Mouse (Mus musculus) heart, embryonic 14.5 days (tissue): ENCODE measurements at regions not wholly inside any gene's neighbourhood (a gene's known extent, or its start where the extent isn't known, plus 50 kb on each side); places are given as distances from the start of the nearest gene placed in this dataset.

Experiments used
- ATAC-seq: fragments of 200-750 bp; cut with Nextera tagmentation; 2 replicates; pipeline ENCODE4 v1.8.0; 2017; ENCODE audit warnings: low read depth, moderate TSS enrichment; ENCODE audit not compliant: insufficient number of reproducible peaks, insufficient read depth, low FRiP score
- H3K27ac ChIP-seq, 2 experiments: fragments of 200-500 bp in 1 of 2; fragments of 300-500 bp in 1 of 2; sonication (generic) in 1 of 2; replicated peaks in 1 of 2; 2 replicates each; pipeline ENCODE4 v1.5.1; 2012 to 2014; ENCODE audit warnings: low read depth in 2 of 2, low read length in 2 of 2, control low read depth in 1 of 2, mild to moderate bottlenecking in 1 of 2, mixed read lengths in 1 of 2; ENCODE audit not compliant: control insufficient read depth in 1 of 2, insufficient read depth in 1 of 2
- H3K27me3 ChIP-seq: fragments of 300-500 bp; sonication (generic); 2 replicates; pipeline ENCODE4 v1.6.1; 2014; ENCODE audit warnings: mild to moderate bottlenecking, low read length, control low read depth; ENCODE audit not compliant: control insufficient read depth, insufficient read depth
- H3K36me3 ChIP-seq: fragments of 300-500 bp; sonication (generic); 2 replicates; pipeline ENCODE4 v1.6.1; 2014; ENCODE audit warnings: mild to moderate bottlenecking, control low read depth, low read length, mixed read lengths; ENCODE audit not compliant: control insufficient read depth, insufficient read depth
- H3K4me1 ChIP-seq, 2 experiments: fragments of 200-500 bp in 1 of 2; fragments of 300-500 bp in 1 of 2; sonication (generic) in 1 of 2; 2 replicates each; pipeline ENCODE4 v1.6.1; 2012 to 2014; ENCODE audit warnings: low read length in 2 of 2, control low read depth in 1 of 2, mixed read lengths in 1 of 2; ENCODE audit not compliant: control insufficient read depth in 2 of 2, insufficient read depth in 2 of 2
- H3K4me2 ChIP-seq: fragments of 300-500 bp; sonication (generic); 2 replicates; pipeline ENCODE4 v1.6.1; 2014; ENCODE audit warnings: mild to moderate bottlenecking, low read length
- H3K4me3 ChIP-seq, 2 experiments: fragments of 200-500 bp in 1 of 2; fragments of 300-500 bp in 1 of 2; sonication (generic) in 1 of 2; 2 replicates each; pipeline ENCODE4 v1.5.1; 2012 to 2014; ENCODE audit warnings: low read length in 2 of 2, mild to moderate bottlenecking in 2 of 2, control low read depth in 1 of 2, low read depth in 1 of 2, moderate library complexity in 1 of 2; ENCODE audit not compliant: control insufficient read depth in 1 of 2, insufficient read depth in 1 of 2
- H3K9ac ChIP-seq: fragments of 300-500 bp; sonication (generic); 2 replicates; pipeline ENCODE4 v1.6.1; 2014; ENCODE audit warnings: mild to moderate bottlenecking, low read length
- H3K9me3 ChIP-seq: fragments of 300-500 bp; sonication (generic); 2 replicates; pipeline ENCODE4 v1.6.1; 2016; ENCODE audit warnings: low read length, control low read depth; ENCODE audit not compliant: control insufficient read depth
- WGBS: fragments of 180-500 bp; shearing (Covaris S2); extraction: QIAGEN DNeasy Blood & Tissue Kit; methylation state at CpG from one replicate; pipeline ENCODE4 v1.1.7; 2014; 5-methylcytosine and 5-hydroxymethylcytosine counted together

GRCm38 (mm10) chr12:9912333-9912732 lies 342.4 kb downstream of the Osr1 start:
- H3K27ac ChIP-seq: no peak overlapping the region
- H3K9ac ChIP-seq: no peak overlapping the region
- ATAC-seq: no peak
- H3K4me3 ChIP-seq: no peak overlapping the region
- no peaks in the 10 kb centered on the region for H3K4me1 ChIP-seq
- no peaks in the 10 kb centered on the region for H3K36me3 ChIP-seq
- H3K9me3 ChIP-seq: no peaks in the 10 kb centered on the region
- H3K27me3 ChIP-seq: no peaks in the 10 kb centered on the region
- no peak overlapping the region for H3K4me2 ChIP-seq

DNA sequence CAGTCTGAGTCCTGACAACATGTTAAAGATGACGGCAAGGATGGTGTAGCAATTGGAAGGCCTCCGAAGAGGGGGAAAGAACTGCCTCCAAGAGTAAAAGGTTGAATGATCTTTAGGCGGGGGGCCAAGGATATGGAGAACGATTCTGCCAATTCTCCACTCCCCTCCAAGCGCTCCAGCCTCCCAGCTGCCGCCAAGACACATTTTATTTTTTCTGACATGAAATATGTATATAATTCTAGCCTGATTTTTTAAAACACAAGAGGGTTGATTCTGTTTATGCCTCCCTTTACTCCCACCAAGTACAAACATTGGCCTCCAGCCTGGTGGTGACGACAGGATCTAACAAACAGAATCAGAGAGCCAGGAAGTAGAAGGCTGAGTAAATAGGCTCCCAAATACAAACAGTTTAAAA lies 345.8 kb downstream of the Osr1 start:
- Histone ChIP-seq H3K36me3 (no peaks in the 10 kb centered on the region), H3K9ac (no peak overlapping the region), H3K27ac (no peak overlapping the region; a peak in 1 of 4 replicates), H3K9me3 (no peaks in the 10 kb centered on the region), H3K4me3 (no peak overlapping the region), H3K4me1 (no peaks in the 10 kb centered on the region), H3K27me3 (no peaks in the 10 kb centered on the region), H3K4me2 (no peak overlapping the region)
- no peak for ATAC-seq
- 73% methylated on average over 7 of the region's 7 CpGs for WGBS

DNA sequence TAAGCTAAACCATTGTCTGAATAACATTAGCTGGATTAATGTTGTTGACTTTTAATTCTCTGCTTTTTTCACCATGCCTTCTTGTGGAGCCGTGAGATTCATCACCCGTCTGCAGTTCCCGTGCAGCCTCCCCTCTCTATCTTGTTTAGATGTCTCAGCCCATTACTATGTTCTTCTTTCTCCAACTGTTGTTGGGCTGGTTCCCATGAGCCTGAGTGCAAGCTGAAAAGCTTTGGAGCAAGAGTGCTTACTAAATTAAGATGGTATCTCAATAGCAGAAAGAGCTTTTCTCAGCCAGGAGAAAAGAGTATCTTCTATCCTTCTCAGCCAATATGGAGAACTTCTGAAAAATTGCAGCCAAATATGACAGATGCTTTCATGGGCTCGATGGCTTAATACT lies 348.1 kb downstream of the Osr1 start:
- no peaks in the 10 kb centered on the region for H3K36me3 ChIP-seq
- H3K4me1 ChIP-seq: no peaks in the 10 kb centered on the region
- no peak overlapping the region for H3K4me3 ChIP-seq
- H3K27ac ChIP-seq: no peak overlapping the region
- 78% methylated on average over 4 of the region's 4 CpGs for WGBS
- H3K4me2 ChIP-seq: no peak overlapping the region
- H3K9me3 ChIP-seq: no peaks in the 10 kb centered on the region
- no peak for ATAC-seq
- no peak overlapping the region for H3K9ac ChIP-seq
- H3K27me3 ChIP-seq: no peaks in the 10 kb centered on the region

DNA sequence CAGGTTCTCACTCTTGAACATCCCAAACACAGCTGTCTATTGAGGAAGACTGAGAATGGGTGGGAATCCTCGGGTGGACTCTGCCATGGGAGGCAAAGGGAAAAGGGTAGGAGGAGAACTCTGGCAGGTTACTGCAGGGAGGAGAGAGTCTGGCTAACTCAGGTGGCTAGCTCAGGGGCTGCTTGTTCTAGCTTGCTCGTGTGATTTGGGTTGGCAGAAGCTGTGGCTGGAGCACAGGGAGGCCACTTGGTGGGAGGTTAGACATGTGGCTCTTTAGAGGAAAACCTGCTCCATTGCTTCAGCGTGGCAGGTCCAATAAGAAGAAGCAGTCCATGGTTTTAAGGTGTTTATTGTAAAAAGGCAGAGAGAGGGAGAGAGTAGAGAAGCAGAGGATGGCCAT lies 349.1 kb downstream of the Osr1 start:
- H3K27ac ChIP-seq: no peak overlapping the region
- no peaks in the 10 kb centered on the region for H3K27me3 ChIP-seq
- no peaks in the 10 kb centered on the region for H3K9me3 ChIP-seq
- no peaks in the 10 kb centered on the region for H3K4me1 ChIP-seq
- 55% methylated on average over 3 of the region's 3 CpGs for WGBS
- H3K36me3 ChIP-seq: no peaks in the 10 kb centered on the region
- H3K4me2 ChIP-seq: no peak overlapping the region
- ATAC-seq: no peak
- no peak overlapping the region for H3K4me3 ChIP-seq
- no peak overlapping the region for H3K9ac ChIP-seq

GRCm38 (mm10) chr12:9919433-9919832 lies 349.5 kb downstream of the Osr1 start:
- Histone ChIP-seq H3K4me2 (no peak overlapping the region), H3K27me3 (no peaks in the 10 kb centered on the region), H3K4me3 (no peak overlapping the region), H3K9ac (no peak overlapping the region), H3K9me3 (no peaks in the 10 kb centered on the region), H3K36me3 (no peaks in the 10 kb centered on the region), H3K27ac (no peak overlapping the region), H3K4me1 (no peaks in the 10 kb centered on the region)
- ATAC-seq: no peak
- 70% methylated on average over 4 of the region's 4 CpGs for WGBS

DNA sequence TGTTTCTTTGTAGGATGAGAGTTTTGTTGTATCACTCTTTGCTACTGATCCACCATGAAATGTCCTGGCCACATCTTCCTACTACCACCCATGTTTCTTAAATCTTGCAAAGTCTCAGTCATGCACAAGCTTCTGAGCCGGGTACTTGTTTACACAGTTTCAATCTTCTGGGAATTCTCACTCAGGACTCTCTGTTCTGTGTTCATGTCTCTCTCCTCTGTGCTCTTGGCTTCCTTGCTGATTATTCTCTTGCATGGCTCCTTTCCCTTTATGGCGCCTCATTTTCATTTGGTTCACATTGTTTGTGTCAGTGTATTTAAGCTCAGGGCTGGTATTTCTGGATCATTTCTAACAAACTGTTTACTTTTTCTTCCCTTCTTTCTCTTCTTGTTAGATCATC lies 350.5 kb downstream of the Osr1 start:
- ATAC-seq: no peak
- H3K27me3 ChIP-seq: no peaks in the 10 kb centered on the region
- H3K9me3 ChIP-seq: no peaks in the 10 kb centered on the region
- no peak overlapping the region for H3K9ac ChIP-seq
- H3K4me1 ChIP-seq: no peaks in the 10 kb centered on the region
- no peak overlapping the region for H3K4me3 ChIP-seq
- 77% methylated on average over 2 of the region's 2 CpGs for WGBS
- no peaks in the 10 kb centered on the region for H3K36me3 ChIP-seq
- H3K27ac ChIP-seq: no peak overlapping the region
- H3K4me2 ChIP-seq: no peak overlapping the region

GRCm38 (mm10) chr12:9921591-9922198 lies 351.8 kb downstream of the Osr1 start:
- H3K27ac ChIP-seq: no peak overlapping the region
- H3K9me3 ChIP-seq: no peaks in the 10 kb centered on the region
- 80% methylated on average over 2 of the region's 2 CpGs for WGBS
- H3K36me3 ChIP-seq: no peaks in the 10 kb centered on the region
- H3K4me2 ChIP-seq: no peak overlapping the region
- H3K4me3 ChIP-seq: no peak overlapping the region
- no peaks in the 10 kb centered on the region for H3K4me1 ChIP-seq
- no peak for ATAC-seq
- no peaks in the 10 kb centered on the region for H3K27me3 ChIP-seq
- no peak overlapping the region for H3K9ac ChIP-seq

DNA sequence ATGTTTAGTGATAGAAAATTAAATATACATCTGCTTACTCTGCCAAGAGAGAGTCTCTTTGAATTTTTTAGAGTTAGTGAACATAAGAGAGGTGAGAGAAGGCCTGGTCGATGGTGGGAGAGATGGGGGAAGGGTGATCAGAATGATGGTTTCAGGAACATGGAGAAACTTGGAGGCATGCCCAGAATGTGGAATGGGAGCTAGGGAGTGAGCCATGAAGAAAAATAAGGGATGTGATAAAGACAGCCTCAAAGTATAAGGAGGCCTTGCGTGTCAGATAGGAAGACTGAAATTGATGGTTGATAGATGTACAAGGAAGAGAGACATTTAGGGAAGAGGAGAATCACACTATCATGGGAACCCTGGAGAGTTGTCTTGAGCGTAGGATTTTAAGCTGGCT lies 354.6 kb downstream of the Osr1 start:
- ATAC-seq: no peak
- H3K9me3 ChIP-seq: no peaks in the 10 kb centered on the region
- H3K4me3 ChIP-seq: no peak overlapping the region
- H3K4me1 ChIP-seq: no peaks in the 10 kb centered on the region
- 43% methylated on average over 3 of the region's 3 CpGs for WGBS
- H3K27me3 ChIP-seq: no peaks in the 10 kb centered on the region
- no peak overlapping the region for H3K9ac ChIP-seq
- no peaks in the 10 kb centered on the region for H3K36me3 ChIP-seq
- H3K27ac ChIP-seq: no peak overlapping the region
- no peak overlapping the region for H3K4me2 ChIP-seq
